Mouse (Mus musculus) induced T-regulatory cell, adult 2 months (primary cell): Measurements from ENCODE around the gene Mybl2.

Experiments
- DNase-seq: peaks from one replicate; pipeline ENCODE4 v3.0.0-alpha.2; 2012; ENCODE audit warnings: low read depth

Gene Mybl2

GRCm38 (mm10) chr2:163111413-163112201 lies 57.1 kb downstream of the Mybl2 start:
- no peak for DNase-seq

GRCm38 (mm10) chr2:163120626-163121352 lies 66.3 kb downstream of the Mybl2 start:
- DNase-seq = peak; percentile 74

GRCm38 (mm10) chr2:163121353-163121660 lies 66.8 kb downstream of the Mybl2 start:
- DNase-seq = peak; percentile 62

GRCm38 (mm10) chr2:163122319-163122718 lies 67.8 kb downstream of the Mybl2 start:
- no peak for DNase-seq

GRCm38 (mm10) chr2:163123496-163123895 lies 69.0 kb downstream of the Mybl2 start:
- DNase-seq = peak; percentile 44

- DNase-seq = peak; percentile 37
These were observed 76.3 kb downstream of the Mybl2 start for GRCm38 (mm10) chr2:163130837-163131236.

GRCm38 (mm10) chr2:163132314-163132713 lies 77.8 kb downstream of the Mybl2 start:
- DNase-seq = no peak
